Mouse (Mus musculus) heart, postnatal 14 days (tissue): ENCODE data around the gene Ccr8. TPM values are rescaled to one million over a fixed set of nuclear protein-coding genes. Genes with fewer than 3 reads are reported as not detected.
"Not testable (repeated sequence)": the region's sequence is repeated elsewhere in the genome, so short reads cannot be mapped to it uniquely, and the experiment has no call there.

Source experiments
- DNase-seq, 2 experiments: peaks; one replicate each; pipeline ENCODE4 v3.0.0; 2021 to 2022
- intact Hi-C: fragments of 180-260 bp; cut with DNase I; formaldehyde crosslinking; loops from one replicate; pipeline ENCODE4 v1.15.1; 2025
- total RNA-seq, 2 experiments: library from RNA; stranded (reverse); gene quantifications; 2 replicates each; pipeline ENCODE4 v1.2.3; 2021

Gene Ccr8
- total RNA-seq, 2 experiments from 2014 or later = 0.44 TPM; not detected in 1

GRCm38 (mm10) chr9:120084406-120084805 lies 7.5 kb upstream of the Ccr8 start:
- DNase-seq = no peak
- intact Hi-C loops = no loop called here

- intact Hi-C loops = no loop called here
- no peak for DNase-seq
These were observed 2.8 kb upstream of the Ccr8 start for GRCm38 (mm10) chr9:120089125-120089524.

GRCm38 (mm10) chr9:120091086-120091485 lies 828 bp upstream of the Ccr8 start:
- intact Hi-C loops = no loop called here
- no peak for DNase-seq

- no peak for DNase-seq
- intact Hi-C loops = no loop called here
These were observed 1.8 kb downstream of the Ccr8 start for GRCm38 (mm10) chr9:120093701-120094100.

- intact Hi-C loops = loop anchor here (5.0 kb wide), 1 partner anchor 134 kb away; no protein-coding TSS in a partner anchor
- DNase-seq = no peak
These were observed 4.0 kb downstream of the Ccr8 start for GRCm38 (mm10) chr9:120095886-120096285.

- peak; percentile 66 to 81 for DNase-seq
- intact Hi-C loops = loop anchor here (2.0 to 5.0 kb wide), 2 partner anchors 70 to 136 kb away; no protein-coding TSS in a partner anchor
These were observed 6.8 kb downstream of the Ccr8 start for GRCm38 (mm10) chr9:120098682-120099081.

- DNase-seq = no peak
- intact Hi-C loops = loop anchor here (2.0 to 5.0 kb wide), 2 partner anchors 71 to 137 kb away; no protein-coding TSS in a partner anchor
These were observed 7.4 kb downstream of the Ccr8 start for GRCm38 (mm10) chr9:120099304-120099703.

GRCm38 (mm10) chr9:120101165-120101564 lies 9.3 kb downstream of the Ccr8 start:
- no peak for DNase-seq
- intact Hi-C loops = no loop called here

GRCm38 (mm10) chr9:120108953-120109352 lies 17.0 kb downstream of the Ccr8 start:
- DNase-seq, intact Hi-C loops: not testable (repeated sequence)

GRCm38 (mm10) chr9:120110211-120111018 lies 18.5 kb downstream of the Ccr8 start, which contains the start of gene Slc25a38:
Gene Slc25a38 (plus strand): TSS chr9:120110374.
- intact Hi-C loops = no loop called here
- peak; percentile 94 to 95 for DNase-seq

GRCm38 (mm10) chr9:120111156-120111945 lies 19.4 kb downstream of the Ccr8 start:
- DNase-seq = no peak
- intact Hi-C loops = no loop called here

GRCm38 (mm10) chr9:120112472-120112871 lies 20.6 kb downstream of the Ccr8 start:
- DNase-seq = no peak
- intact Hi-C loops = no loop called here

- no peak for DNase-seq
- intact Hi-C loops = no loop called here
These were observed 21.5 kb downstream of the Ccr8 start for GRCm38 (mm10) chr9:120113456-120113855.

- intact Hi-C loops = no loop called here
- DNase-seq = no peak
These were observed 22.3 kb downstream of the Ccr8 start for GRCm38 (mm10) chr9:120114051-120114788.

- DNase-seq = no peak
- intact Hi-C loops = no loop called here
These were observed 22.9 kb downstream of the Ccr8 start for GRCm38 (mm10) chr9:120114789-120115151.

GRCm38 (mm10) chr9:120115580-120115979 lies 23.7 kb downstream of the Ccr8 start:
- no peak for DNase-seq
- intact Hi-C loops = no loop called here

- intact Hi-C loops = no loop called here
These were observed 24.3 kb downstream of the Ccr8 start for GRCm38 (mm10) chr9:120116184-120116624.

GRCm38 (mm10) chr9:120118212-120118611 lies 26.3 kb downstream of the Ccr8 start:
- no peak for DNase-seq
- intact Hi-C loops = no loop called here

More at GRCm38 (mm10) chr9:120116184-120116624, 24.3 kb downstream of the Ccr8 start:
- no peak for DNase-seq

- intact Hi-C loops = no loop called here
- no peak for DNase-seq
These were observed 28.6 kb downstream of the Ccr8 start for GRCm38 (mm10) chr9:120120503-120120902.

- intact Hi-C loops = loop anchor here (5.0 kb wide), 1 partner anchor 365 kb away; the partner anchor contains the start of gene Eif1b
These were observed 35.0 kb downstream of the Ccr8 start for GRCm38 (mm10) chr9:120126868-120127267.

More at GRCm38 (mm10) chr9:120126868-120127267, 35.0 kb downstream of the Ccr8 start:
- DNase-seq = no peak
